Mouse (Mus musculus) hindbrain, embryonic 16.5 days (tissue): ENCODE measurements around the gene Bbs1. TPM values are rescaled to one million over a fixed set of nuclear protein-coding genes. Genes with fewer than 3 reads are reported as not detected.
A peak's percentile ranks its signal among the peaks of the same experiment; 100 is the strongest.
"Not testable (repeated sequence)": the region's sequence is repeated elsewhere in the genome, so short reads cannot be mapped to it uniquely, and the experiment has no call there.

Experiments used
- ATAC-seq: fragments of 200-750 bp; cut with Nextera tagmentation; 2 replicates; pipeline ENCODE4 v1.8.0; 2017; ENCODE audit warnings: moderate TSS enrichment, moderate library complexity
- H3K27ac ChIP-seq: fragments of 300-500 bp; sonication (generic); 2 replicates; pipeline ENCODE4 v1.5.1; 2014; ENCODE audit warnings: low read depth, mild to moderate bottlenecking, control low read depth, low read length, moderate library complexity
- H3K27me3 ChIP-seq: fragments of 300-500 bp; sonication (generic); replicated peaks from 2 replicates; pipeline ENCODE4 v1.6.1; 2014; ENCODE audit warnings: low read length; ENCODE audit not compliant: control insufficient read depth, insufficient read depth
- H3K36me3 ChIP-seq: fragments of 300-500 bp; sonication (generic); 2 replicates; pipeline ENCODE4 v1.6.1; 2014; ENCODE audit warnings: mild to moderate bottlenecking, low read length, moderate library complexity, mixed read lengths; ENCODE audit not compliant: control insufficient read depth, insufficient read depth
- H3K4me1 ChIP-seq: fragments of 300-500 bp; sonication (generic); 2 replicates; pipeline ENCODE4 v1.6.1; 2014; ENCODE audit warnings: low read depth, low read length; ENCODE audit not compliant: control insufficient read depth, insufficient read depth
- H3K4me2 ChIP-seq: fragments of 300-500 bp; sonication (generic); 2 replicates; pipeline ENCODE4 v1.6.1; 2014; ENCODE audit warnings: mild to moderate bottlenecking, low read length, control low read depth, moderate library complexity
- H3K4me3 ChIP-seq: fragments of 300-500 bp; sonication (generic); 2 replicates; pipeline ENCODE4 v1.5.1; 2014; ENCODE audit warnings: mild to moderate bottlenecking, low read length, control low read depth, moderate library complexity
- H3K9ac ChIP-seq: fragments of 300-500 bp; sonication (generic); 2 replicates; pipeline ENCODE4 v1.6.1; 2014; ENCODE audit warnings: low read depth, mild to moderate bottlenecking, control low read depth, low read length, moderate library complexity
- H3K9me3 ChIP-seq: fragments of 300-500 bp; sonication (generic); 2 replicates; pipeline ENCODE4 v1.6.1; 2014; ENCODE audit warnings: mild to moderate bottlenecking, low read length, moderate library complexity; ENCODE audit not compliant: control insufficient read depth
- WGBS: fragments of 180-500 bp; shearing (Covaris S2); extraction: QIAGEN DNeasy Blood & Tissue Kit; methylation state at CpG from one replicate; pipeline ENCODE4 v1.1.7; 2014; 5-methylcytosine and 5-hydroxymethylcytosine counted together
- polyA plus RNA-seq: library from polyadenylated mRNA; unstranded; fragments of >200 nt; fragmentation: Nextera tagmentation; extraction: Ambion mirVana; gene quantifications from 2 replicates; pipeline ENCODE4 v1.2.1, GENCODE M21; 2015

Gene Bbs1
- 8.1 and 8.8 TPM in 2 replicates for polyA plus RNA-seq

DNA sequence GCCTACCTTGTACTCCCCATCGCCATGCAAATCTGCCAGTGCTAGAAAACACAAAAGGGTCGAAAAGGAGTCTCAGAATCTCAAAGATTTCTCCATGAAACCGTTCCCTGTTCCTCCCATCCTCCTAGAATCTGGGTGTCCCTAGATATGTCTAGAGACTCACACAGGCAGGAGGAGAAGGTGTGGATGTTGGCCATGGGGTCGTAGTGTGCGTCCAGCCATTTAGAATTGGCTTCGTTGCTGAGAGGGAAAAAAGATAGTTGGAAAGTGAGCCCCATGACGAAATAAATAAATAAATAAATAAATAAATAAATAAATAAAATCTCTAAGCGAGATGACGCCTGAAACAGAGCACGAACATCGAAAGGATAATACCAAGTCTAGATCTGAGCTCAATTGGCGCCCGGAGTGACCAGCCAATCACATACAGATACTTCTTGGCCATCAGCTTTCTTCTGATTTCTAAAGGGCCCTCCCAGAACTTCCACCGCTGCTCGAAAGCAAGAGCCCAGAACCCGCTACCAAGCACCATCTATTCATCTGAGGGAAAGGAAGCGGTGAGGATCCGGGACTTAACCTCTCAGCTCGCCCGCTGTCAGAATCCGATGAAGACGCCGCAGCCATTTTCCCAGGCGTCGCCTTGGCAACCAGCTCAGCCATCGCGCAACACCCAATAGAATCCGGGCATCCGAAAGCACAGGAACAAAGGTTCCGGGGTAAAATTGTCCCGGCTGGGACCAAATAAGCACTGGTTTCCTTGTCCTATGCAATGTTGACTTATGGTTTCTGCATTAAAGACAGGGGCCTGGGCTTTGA lies at the start of gene Bbs1:
TSS of gene Bbs1 (minus strand) at position 650 of the 816 bp plus-strand sequence.
- H3K36me3 ChIP-seq, result peaks cover 33% of the 10 kb centered on the region
- H3K27me3 ChIP-seq, result no peaks in the 10 kb centered on the region
- peak within 1 kb of the TSS; percentile 70 for H3K9ac ChIP-seq
- peak; percentile 85 for ATAC-seq
- 7% methylated on average over 31 of the region's 31 CpGs for WGBS
- no peaks in the 10 kb centered on the region for H3K9me3 ChIP-seq
- peak within 1 kb of the TSS; percentile 87 for H3K4me2 ChIP-seq
- H3K27ac ChIP-seq, result peak within 1 kb of the TSS; percentile 75
- peaks cover 7% of the 10 kb centered on the region for H3K4me1 ChIP-seq
- peak within 1 kb of the TSS; percentile 63 for H3K4me3 ChIP-seq

DNA sequence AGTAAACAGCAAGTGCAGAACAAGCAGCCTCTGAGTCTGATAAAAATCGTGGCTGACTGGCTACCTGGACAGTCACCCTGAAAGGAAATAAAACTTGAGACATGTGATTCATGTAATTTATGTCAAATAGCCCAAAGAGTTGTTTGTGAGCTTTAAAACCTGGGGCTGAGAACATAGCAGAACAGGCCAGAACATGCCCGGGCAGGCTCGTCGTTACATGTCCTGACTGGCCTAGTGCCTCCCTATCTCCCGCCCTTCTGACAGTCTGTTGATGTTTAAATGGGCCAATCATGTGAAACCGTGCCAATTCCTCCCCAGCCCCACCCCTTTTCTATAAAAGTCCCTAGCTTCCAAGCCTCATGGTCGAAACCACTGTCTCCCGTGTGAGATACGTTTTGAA lies 42.2 kb upstream of the Bbs1 start:
- H3K27me3 ChIP-seq, H3K4me2 ChIP-seq, H3K27ac ChIP-seq, ATAC-seq, H3K4me1 ChIP-seq, H3K9me3 ChIP-seq, H3K36me3 ChIP-seq, H3K4me3 ChIP-seq, H3K9ac ChIP-seq: not testable (repeated sequence)
- 79% methylated on average over 9 of the region's 9 CpGs for WGBS

DNA sequence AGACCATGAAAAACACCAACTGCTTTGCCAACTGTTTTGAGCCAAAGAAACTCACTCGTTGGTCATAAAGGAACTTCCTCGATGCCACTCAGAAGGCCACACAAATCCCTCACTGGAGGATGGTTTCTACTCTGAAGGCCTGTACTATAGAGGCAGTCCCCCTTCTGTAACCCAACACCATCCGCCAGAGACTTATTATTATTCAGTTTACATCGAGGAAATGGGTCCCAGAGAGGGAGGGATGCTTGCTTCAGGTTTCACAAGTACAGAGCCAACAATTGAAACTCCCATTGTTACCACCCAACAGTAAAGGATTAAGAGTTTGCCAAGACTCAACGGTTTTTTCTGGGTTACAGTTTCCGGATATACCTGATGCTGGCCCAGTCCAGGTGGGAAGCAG lies 39.1 kb upstream of the Bbs1 start:
- no peaks in the 10 kb centered on the region for H3K9me3 ChIP-seq
- WGBS, result 41% methylated on average over 6 of the region's 6 CpGs
- no peaks in the 10 kb centered on the region for H3K27me3 ChIP-seq
- H3K9ac ChIP-seq, result no peak overlapping the region
- H3K4me1 ChIP-seq, result peaks cover 12% of the 10 kb centered on the region
- no peak overlapping the region for H3K4me3 ChIP-seq
- H3K36me3 ChIP-seq, result no peaks in the 10 kb centered on the region
- no peak overlapping the region for H3K27ac ChIP-seq
- ATAC-seq, result no peak
- no peak overlapping the region for H3K4me2 ChIP-seq

DNA sequence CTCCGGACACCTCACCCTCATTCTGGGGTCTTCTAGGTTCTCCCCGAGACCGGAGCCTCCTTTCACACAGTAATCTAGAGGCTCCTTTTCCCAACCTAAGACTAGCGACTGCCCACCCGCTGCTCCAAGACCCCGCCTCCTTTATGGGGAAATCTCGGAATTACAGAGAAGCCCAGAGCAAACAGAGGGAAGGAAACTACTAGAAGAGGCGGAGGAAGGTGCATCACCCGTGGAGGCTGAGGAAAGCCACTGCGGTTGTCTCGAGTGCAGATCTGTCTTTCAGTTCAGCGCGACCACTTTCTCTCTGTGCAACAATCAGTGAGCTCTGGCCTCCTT lies 36.8 kb upstream of the Bbs1 start:
- Histone ChIP-seq H3K36me3 (no peaks in the 10 kb centered on the region), H3K4me3 (peak overlapping the region; percentile 62), H3K4me2 (peak overlapping the region; percentile 80), H3K27me3 (no peaks in the 10 kb centered on the region), H3K9ac (peak overlapping the region; percentile 77), H3K4me1 (peaks cover 12% of the 10 kb centered on the region), H3K9me3 (no peaks in the 10 kb centered on the region), H3K27ac (peak overlapping the region; percentile 79)
- 6% methylated on average over 13 of the region's 13 CpGs for WGBS
- ATAC-seq, result peak; percentile 76; the same call in 1 of the 2 replicates

DNA sequence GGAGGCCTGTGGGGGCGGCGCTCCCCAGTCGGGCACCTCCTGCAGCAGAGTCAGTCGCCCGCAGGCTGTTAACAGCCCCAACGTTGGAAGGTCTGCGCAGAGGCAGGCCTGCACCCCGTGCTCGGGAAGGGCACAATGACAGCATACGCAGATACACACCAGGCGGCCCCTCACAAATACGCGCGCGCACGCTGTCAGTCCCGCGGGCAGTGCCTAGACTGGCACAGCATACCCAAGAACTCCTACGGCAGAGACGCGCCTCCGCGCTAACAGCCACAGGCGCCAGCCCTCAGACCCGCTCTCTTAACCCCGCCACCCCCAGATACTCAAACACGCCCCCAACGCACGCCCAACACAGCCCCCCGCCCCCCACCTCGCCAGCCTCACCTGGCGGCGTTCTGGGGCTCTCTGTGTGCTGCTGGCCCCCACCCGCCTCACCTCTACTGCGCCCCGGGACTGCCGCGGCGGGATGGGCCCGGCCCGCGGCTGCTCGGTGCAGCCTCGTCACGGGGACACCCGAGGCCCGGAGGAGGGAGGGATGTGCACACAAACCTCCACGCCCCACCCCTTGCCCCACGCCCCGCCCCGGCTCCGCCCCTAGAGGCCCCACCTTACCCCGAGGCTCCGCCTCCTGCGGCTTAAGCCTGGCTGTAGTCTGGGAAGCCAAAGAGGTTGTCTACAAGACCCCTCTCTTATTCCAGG lies 36.3 kb upstream of the Bbs1 start, which contains the start of gene Peli3:
TSS of gene Peli3 (minus strand) at position 577 of the 702 bp plus-strand sequence.
- peak within 1 kb of the TSS; percentile 79 for H3K27ac ChIP-seq
- peaks cover 12% of the 10 kb centered on the region for H3K4me1 ChIP-seq
- H3K27me3 ChIP-seq, result no peaks in the 10 kb centered on the region
- peak within 1 kb of the TSS; percentile 80 for H3K4me2 ChIP-seq
- ATAC-seq, result peak; percentile 96
- H3K9me3 ChIP-seq, result no peaks in the 10 kb centered on the region
- H3K4me3 ChIP-seq, result peak within 1 kb of the TSS; percentile 62
- under 1% methylated on average over 49 of the region's 55 CpGs for WGBS
- H3K9ac ChIP-seq, result peak within 1 kb of the TSS; percentile 77
- H3K36me3 ChIP-seq, result no peaks in the 10 kb centered on the region

DNA sequence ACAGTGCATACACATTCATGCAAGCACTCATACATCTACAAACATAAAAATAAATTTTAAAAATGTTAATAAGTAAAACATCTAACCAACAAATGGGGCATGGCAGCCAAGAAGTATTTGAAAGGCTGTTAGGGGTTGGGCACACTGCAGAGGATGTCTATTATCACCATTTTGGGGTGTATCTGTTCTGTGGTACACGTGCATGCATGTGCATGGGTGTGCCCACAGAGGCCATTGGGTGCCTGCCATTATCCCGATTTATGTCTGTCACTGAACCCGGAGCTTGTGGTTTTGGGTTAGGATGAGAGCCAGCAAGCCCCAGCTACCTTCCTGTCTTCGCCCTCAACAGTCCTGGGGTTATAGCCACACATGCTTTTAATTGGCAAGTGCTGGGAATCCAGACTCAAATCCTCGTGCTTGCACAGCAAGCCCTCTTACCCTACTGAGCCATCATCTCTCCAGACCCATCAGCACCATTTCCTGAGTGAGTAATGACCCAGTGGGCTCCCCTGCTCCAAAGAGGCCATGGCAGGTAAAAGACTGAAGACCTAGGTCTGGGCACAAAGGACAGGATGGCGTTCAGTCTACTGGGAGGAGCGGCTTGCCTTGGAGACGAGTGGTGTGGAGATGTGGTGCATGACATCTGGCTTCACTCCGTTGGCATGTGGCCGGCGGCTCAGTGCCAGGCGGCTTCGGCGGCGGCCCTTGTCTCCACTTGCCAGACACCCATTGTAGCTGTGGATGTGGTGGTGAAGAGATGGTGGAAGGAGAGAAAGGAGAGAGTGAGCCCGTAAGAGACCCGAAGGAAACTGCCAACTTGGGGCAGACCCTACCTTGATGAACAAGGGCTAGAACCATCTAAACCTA lies 31.2 kb upstream of the Bbs1 start:
- WGBS, result 87% methylated on average over 17 of the region's 17 CpGs
- no peaks in the 10 kb centered on the region for H3K9me3 ChIP-seq

DNA sequence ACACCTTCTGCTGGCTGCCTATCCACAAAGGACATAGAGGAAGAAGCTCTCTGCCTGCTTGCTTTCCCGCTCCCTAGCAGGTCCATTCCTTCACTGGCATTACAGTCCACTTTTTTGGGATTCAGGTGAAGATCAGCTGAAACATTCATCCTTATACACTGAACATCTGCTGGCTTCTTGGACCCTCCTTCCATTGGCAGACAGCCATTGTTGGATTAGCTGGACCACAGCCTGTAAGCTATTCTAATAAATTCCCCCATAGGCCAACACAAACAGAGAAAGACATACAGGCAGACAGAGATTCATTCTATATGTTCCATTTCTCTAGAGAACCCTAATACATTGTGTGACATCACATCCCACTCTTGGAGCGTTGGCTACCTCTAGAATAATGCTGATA lies 30.5 kb upstream of the Bbs1 start:
- peaks cover 9% of the 10 kb centered on the region for H3K36me3 ChIP-seq
- H3K9me3 ChIP-seq, result no peaks in the 10 kb centered on the region
- peaks cover 5% of the 10 kb centered on the region for H3K4me1 ChIP-seq
- H3K27me3 ChIP-seq, result no peaks in the 10 kb centered on the region
- no peak for ATAC-seq
- no peak overlapping the region for H3K4me3 ChIP-seq
- no peak overlapping the region for H3K4me2 ChIP-seq
- H3K27ac ChIP-seq, result no peak overlapping the region
- no peak overlapping the region for H3K9ac ChIP-seq
- WGBS, result 82% methylated on average over 2 of the region's 2 CpGs

More for the DNA sequence above, 31.2 kb upstream of the Bbs1 start:
- H3K27me3 ChIP-seq, result no peaks in the 10 kb centered on the region
- no peak overlapping the region for H3K27ac ChIP-seq
- H3K36me3 ChIP-seq, result peaks cover 7% of the 10 kb centered on the region
- peaks cover 8% of the 10 kb centered on the region for H3K4me1 ChIP-seq
- H3K4me2 ChIP-seq, result no peak overlapping the region
- H3K9ac ChIP-seq, result no peak overlapping the region
- no peak overlapping the region for H3K4me3 ChIP-seq
- ATAC-seq, result no peak

DNA sequence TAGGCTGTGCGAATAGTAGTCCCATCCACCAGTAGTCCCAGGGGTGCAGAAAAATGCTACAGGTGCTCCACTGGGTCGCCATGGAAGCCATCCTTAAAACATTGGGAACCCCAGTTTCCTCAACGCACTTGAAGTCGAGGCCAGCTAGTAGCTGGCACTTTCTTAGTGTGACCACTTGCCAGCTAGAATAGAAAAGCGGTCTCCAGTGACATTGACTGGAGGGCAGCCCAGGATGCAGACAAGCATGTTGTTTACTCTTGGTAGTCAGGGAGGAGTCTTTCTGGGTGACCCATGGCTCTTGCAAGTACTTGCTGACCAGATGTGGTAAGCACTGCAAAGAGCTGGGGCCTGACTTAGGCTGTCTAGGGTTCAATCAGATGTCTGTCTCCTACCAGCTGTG lies 22.4 kb upstream of the Bbs1 start:
- peak overlapping the region; percentile 79 for H3K27ac ChIP-seq
- H3K4me3 ChIP-seq, result peak overlapping the region; percentile 75

More for the DNA sequence above, 22.4 kb upstream of the Bbs1 start:
- Histone ChIP-seq H3K9me3 (no peaks in the 10 kb centered on the region), H3K36me3 (peaks cover 7% of the 10 kb centered on the region), H3K4me1 (peaks cover 22% of the 10 kb centered on the region), H3K4me2 (peak overlapping the region; percentile 59), H3K9ac (peak overlapping the region; percentile 74), H3K27me3 (no peaks in the 10 kb centered on the region)
- ATAC-seq, result peak; percentile 16
- WGBS, result 51% methylated on average over 5 of the region's 5 CpGs
